Mouse (Mus musculus): ENCODE measurements around the gene Cdyl2. TPM values are rescaled to one million over a fixed set of nuclear protein-coding genes. Genes with fewer than 3 reads are reported as not detected.

Gene Cdyl2
- total RNA-seq, 1 experiment, result 37.3 TPM

DNA sequence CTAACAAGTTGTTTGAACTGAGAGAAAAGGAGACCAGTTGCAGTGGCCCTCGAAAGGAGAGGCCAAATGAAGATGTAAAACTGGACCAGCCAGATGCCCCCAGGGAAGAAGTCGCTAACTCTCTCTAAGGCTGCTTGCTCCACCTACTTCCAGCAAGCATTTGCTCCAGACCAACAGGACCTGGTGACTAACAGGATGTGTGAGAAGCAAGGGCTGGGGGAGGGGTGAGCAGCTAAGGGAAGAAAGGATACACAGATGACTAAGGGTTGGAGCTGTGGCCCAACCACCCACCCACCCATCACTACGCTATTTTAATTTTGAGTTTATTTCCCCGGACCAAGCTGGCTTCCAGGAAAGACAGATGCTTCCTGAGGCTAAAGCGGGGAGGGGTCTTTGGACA lies 2.5 kb upstream of the Cdyl2 start:
- in situ Hi-C loops (cut with MboI; ENCODE audit: low sequenced_read_pairs in 2 of 2, unreplicated experiment in 2 of 2), result no loop called here
- Histone ChIP-seq H3K4me1 (ENCODE audit: control insufficient read depth in 2 of 2, insufficient read depth in 2 of 2, low read length in 2 of 2, poor library complexity in 1 of 2) (peaks cover 0 to 15% of the 10 kb centered on the region in 2 experiments; a peak in 2 of 4 replicates), H3K9me3 (ENCODE audit: control insufficient read depth, insufficient read depth, low read depth, low read length) (no peaks in the 10 kb centered on the region), H3K9ac (ENCODE audit: insufficient read depth, low read depth, low read length, poor library complexity, severe bottlenecking) (no peak overlapping the region), H3K27ac (ENCODE audit: insufficient read depth, low read depth, low read length, poor library complexity, severe bottlenecking) (no peak overlapping the region), H3K36me3 (ENCODE audit: control insufficient read depth, insufficient read depth, low read length, poor library complexity, severe bottlenecking) (no peaks in the 10 kb centered on the region), H3K4me3 (ENCODE audit: insufficient read depth in 1 of 2, low read depth in 1 of 2, low read length in 2 of 2, poor library complexity in 1 of 2, severe bottlenecking in 1 of 2) (no peak overlapping the region)
- TF ChIP-seq CHD2 (IDR thresholded peaks at IDR 0.05; ENCODE audit: low read depth, low read length) (no peak), MAFK (IDR thresholded peaks at IDR 0.05; ENCODE audit: insufficient read depth, low read depth, low read length) (no peak), ZNF384 (IDR thresholded peaks at IDR 0.05; ENCODE audit: low read depth, low read length) (no peak), ZC3H11A (IDR thresholded peaks at IDR 0.05; ENCODE audit: borderline replicate concordance, low read depth, low read length) (no peak), HCFC1 (IDR thresholded peaks at IDR 0.05; ENCODE audit: borderline replicate concordance, insufficient read depth, low read length) (no peak)
- DNase-seq (ENCODE audit: low read depth, low spot score), result peak; percentile 40

DNA sequence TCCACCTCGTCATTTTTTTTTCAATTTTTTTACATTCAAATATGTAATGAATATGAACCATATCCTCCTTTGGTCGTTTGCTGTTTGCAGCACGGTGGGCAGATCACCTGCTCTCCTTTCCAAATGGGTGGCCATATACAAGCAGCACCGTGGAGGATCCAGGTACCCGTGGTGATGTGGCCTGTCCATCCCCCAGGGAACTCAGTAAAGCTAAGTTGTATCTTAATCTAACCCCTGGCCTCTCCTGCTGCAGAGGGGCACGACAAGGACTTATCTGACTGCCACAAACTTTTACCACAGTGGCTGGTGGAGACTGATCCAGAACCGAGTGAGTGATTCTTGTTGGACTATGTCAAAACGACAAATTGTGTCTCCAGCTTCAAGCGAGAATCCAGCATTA lies 1.4 kb upstream of the Cdyl2 start:
- H3K36me3 ChIP-seq (ENCODE audit: control insufficient read depth, insufficient read depth, low read length, poor library complexity, severe bottlenecking), result no peaks in the 10 kb centered on the region
- in situ Hi-C loops (cut with MboI; ENCODE audit: low sequenced_read_pairs in 2 of 2, unreplicated experiment in 2 of 2), result no loop called here

DNA sequence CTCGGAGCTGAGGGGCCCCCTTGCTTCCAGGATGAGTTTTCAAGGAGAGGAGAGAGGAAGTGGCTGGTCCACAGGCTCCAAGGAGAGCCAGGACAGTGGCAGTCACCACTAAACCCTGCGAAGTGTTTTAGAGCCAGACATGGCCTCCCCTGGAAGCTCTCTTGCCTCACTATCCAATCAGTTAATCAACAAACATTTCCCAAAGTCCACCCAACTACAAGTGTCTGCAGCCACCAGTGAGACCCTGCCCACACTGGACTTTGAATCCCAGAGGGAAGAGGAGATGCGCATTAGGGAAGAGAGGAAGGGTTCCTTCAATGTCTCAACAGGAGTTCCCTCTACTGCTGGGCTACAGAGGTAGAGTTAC lies 840 bp upstream of the Cdyl2 start:
- Histone ChIP-seq H3K36me3 (ENCODE audit: control insufficient read depth, insufficient read depth, low read length, poor library complexity, severe bottlenecking) (no peaks in the 10 kb centered on the region), H3K4me1 (ENCODE audit: control insufficient read depth in 2 of 2, insufficient read depth in 2 of 2, low read length in 2 of 2, poor library complexity in 1 of 2) (peaks cover 0 to 15% of the 10 kb centered on the region in 2 experiments; a peak in 2 of 4 replicates), H3K9ac (ENCODE audit: insufficient read depth, low read depth, low read length, poor library complexity, severe bottlenecking) (peak overlapping the region; percentile 89), H3K9me3 (ENCODE audit: control insufficient read depth, insufficient read depth, low read depth, low read length) (no peaks in the 10 kb centered on the region), H3K4me3 (ENCODE audit: insufficient read depth in 1 of 2, low read depth in 1 of 2, low read length in 2 of 2, poor library complexity in 1 of 2, severe bottlenecking in 1 of 2) (peak overlapping the region; percentile 73 to 96), H3K27ac (ENCODE audit: insufficient read depth, low read depth, low read length, poor library complexity, severe bottlenecking) (no peak overlapping the region)
- no peak for DNase-seq (ENCODE audit: low read depth, low spot score)
- TF ChIP-seq HCFC1 (IDR thresholded peaks at IDR 0.05; ENCODE audit: borderline replicate concordance, insufficient read depth, low read length), result no peak
- in situ Hi-C loops (cut with MboI; ENCODE audit: low sequenced_read_pairs in 2 of 2, unreplicated experiment in 2 of 2), result no loop called here

More for the DNA sequence above, 1.4 kb upstream of the Cdyl2 start:
- no peak for DNase-seq (ENCODE audit: low read depth, low spot score)
- TF ChIP-seq MAFK (IDR thresholded peaks at IDR 0.05; ENCODE audit: insufficient read depth, low read depth, low read length), result no peak
- no peak for TF ChIP-seq ZC3H11A (IDR thresholded peaks at IDR 0.05; ENCODE audit: borderline replicate concordance, low read depth, low read length)
- TF ChIP-seq CHD2 (IDR thresholded peaks at IDR 0.05; ENCODE audit: low read depth, low read length), result no peak
- no peak for TF ChIP-seq HCFC1 (IDR thresholded peaks at IDR 0.05; ENCODE audit: borderline replicate concordance, insufficient read depth, low read length)
- no peak for TF ChIP-seq ZNF384 (IDR thresholded peaks at IDR 0.05; ENCODE audit: low read depth, low read length)
- peaks cover 0 to 15% of the 10 kb centered on the region in 2 experiments; a peak in 2 of 4 replicates for H3K4me1 ChIP-seq (ENCODE audit: control insufficient read depth in 2 of 2, insufficient read depth in 2 of 2, low read length in 2 of 2, poor library complexity in 1 of 2)
- H3K27ac ChIP-seq (ENCODE audit: insufficient read depth, low read depth, low read length, poor library complexity, severe bottlenecking), result no peak overlapping the region
- H3K9me3 ChIP-seq (ENCODE audit: control insufficient read depth, insufficient read depth, low read depth, low read length), result no peaks in the 10 kb centered on the region
- H3K9ac ChIP-seq (ENCODE audit: insufficient read depth, low read depth, low read length, poor library complexity, severe bottlenecking), result no peak overlapping the region
- H3K4me3 ChIP-seq (ENCODE audit: insufficient read depth in 1 of 2, low read depth in 1 of 2, low read length in 2 of 2, poor library complexity in 1 of 2, severe bottlenecking in 1 of 2), result no peak overlapping the region

DNA sequence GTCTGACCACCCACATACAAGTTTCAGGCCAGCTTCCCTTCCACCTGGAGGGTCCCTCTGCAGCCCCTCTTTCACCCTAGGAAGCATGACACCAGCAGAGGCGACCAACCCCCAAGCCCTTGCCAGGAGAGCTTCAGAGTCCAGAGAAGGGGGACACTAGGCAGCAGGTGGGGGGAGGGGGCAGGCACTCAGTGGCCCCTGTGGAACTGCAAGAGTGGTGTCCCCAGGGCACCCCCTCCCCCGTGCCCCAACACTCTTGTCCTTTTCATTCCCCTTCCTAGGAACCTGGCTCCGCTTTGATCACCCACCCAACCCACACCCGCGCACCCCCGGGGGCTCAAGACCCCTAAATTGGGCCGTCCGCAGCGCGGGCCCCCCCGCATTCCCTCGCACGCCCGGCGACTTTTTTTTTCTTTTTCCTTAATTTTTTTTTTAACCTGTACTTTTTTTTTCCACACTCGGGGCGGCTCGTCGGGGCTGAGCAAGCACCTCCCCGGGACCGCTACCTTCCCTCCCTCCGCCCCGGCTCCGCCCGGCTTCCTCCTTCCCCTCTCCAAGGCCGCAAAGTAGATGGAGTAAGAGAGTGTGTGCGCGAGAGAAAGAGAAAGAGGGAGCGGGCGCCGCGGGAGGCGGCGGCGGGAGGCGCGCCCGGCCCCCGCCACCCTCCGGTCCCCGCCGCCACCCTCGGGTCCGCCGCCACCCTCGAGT lies 661 bp downstream of the Cdyl2 start:
- Histone ChIP-seq H3K9ac (ENCODE audit: insufficient read depth, low read depth, low read length, poor library complexity, severe bottlenecking) (peak overlapping the region; percentile 89), H3K36me3 (ENCODE audit: control insufficient read depth, insufficient read depth, low read length, poor library complexity, severe bottlenecking) (no peaks in the 10 kb centered on the region), H3K27ac (ENCODE audit: insufficient read depth, low read depth, low read length, poor library complexity, severe bottlenecking) (no peak overlapping the region), H3K9me3 (ENCODE audit: control insufficient read depth, insufficient read depth, low read depth, low read length) (no peaks in the 10 kb centered on the region), H3K4me1 (ENCODE audit: control insufficient read depth in 2 of 2, insufficient read depth in 2 of 2, low read length in 2 of 2, poor library complexity in 1 of 2) (peaks cover 0 to 15% of the 10 kb centered on the region in 2 experiments; a peak in 2 of 4 replicates), H3K4me3 (ENCODE audit: insufficient read depth in 1 of 2, low read depth in 1 of 2, low read length in 2 of 2, poor library complexity in 1 of 2, severe bottlenecking in 1 of 2) (peak overlapping the region; percentile 73 to 96)
- peak; percentile 27; the same call in 1 of the 2 replicates for TF ChIP-seq ZNF384 (IDR thresholded peaks at IDR 0.05; ENCODE audit: low read depth, low read length)
- no peak for TF ChIP-seq CHD2 (IDR thresholded peaks at IDR 0.05; ENCODE audit: low read depth, low read length)
- DNase-seq (ENCODE audit: low read depth, low spot score), result peak; percentile 17
- in situ Hi-C loops (cut with MboI; ENCODE audit: low sequenced_read_pairs in 2 of 2, unreplicated experiment in 2 of 2), result no loop called here

DNA sequence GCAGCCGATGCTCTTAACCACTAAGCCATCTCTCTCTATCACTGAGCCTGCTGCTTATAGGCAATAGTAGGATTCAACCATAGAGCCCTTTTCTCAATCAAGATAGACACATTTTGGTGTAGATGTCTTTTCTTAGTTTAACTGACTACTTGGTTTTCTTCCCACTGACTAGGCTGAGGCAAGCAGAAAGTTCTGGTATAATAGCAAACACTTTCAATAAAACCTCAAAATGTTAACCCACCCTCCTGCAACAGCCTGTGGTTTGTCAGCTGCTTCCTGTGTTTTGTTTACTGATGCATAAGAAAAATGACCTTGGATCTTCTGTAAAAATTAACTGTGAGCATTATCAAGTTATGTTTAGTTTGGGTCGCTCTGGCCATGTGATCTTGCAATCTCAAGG lies 11.3 kb downstream of the Cdyl2 start:
- H3K36me3 ChIP-seq (ENCODE audit: control insufficient read depth, insufficient read depth, low read length, poor library complexity, severe bottlenecking), result no peaks in the 10 kb centered on the region
- in situ Hi-C loops (cut with MboI; ENCODE audit: low sequenced_read_pairs in 2 of 2, unreplicated experiment in 2 of 2), result no loop called here
- H3K4me3 ChIP-seq (ENCODE audit: insufficient read depth in 1 of 2, low read depth in 1 of 2, low read length in 2 of 2, poor library complexity in 1 of 2, severe bottlenecking in 1 of 2), result no peak overlapping the region
- H3K9ac ChIP-seq (ENCODE audit: insufficient read depth, low read depth, low read length, poor library complexity, severe bottlenecking), result no peak overlapping the region
- H3K4me1 ChIP-seq (ENCODE audit: control insufficient read depth in 2 of 2, insufficient read depth in 2 of 2, low read length in 2 of 2, poor library complexity in 1 of 2), result no peaks in the 10 kb centered on the region
- DNase-seq (ENCODE audit: low read depth, low spot score), result no peak
- peaks cover 2% of the 10 kb centered on the region; the same call in 1 of the 2 replicates for H3K9me3 ChIP-seq (ENCODE audit: control insufficient read depth, insufficient read depth, low read depth, low read length)
- no peak overlapping the region for H3K27ac ChIP-seq (ENCODE audit: insufficient read depth, low read depth, low read length, poor library complexity, severe bottlenecking)
- TF ChIP-seq ZC3H11A (IDR thresholded peaks at IDR 0.05; ENCODE audit: borderline replicate concordance, low read depth, low read length) (no peak), CHD2 (IDR thresholded peaks at IDR 0.05; ENCODE audit: low read depth, low read length) (no peak), ZNF384 (IDR thresholded peaks at IDR 0.05; ENCODE audit: low read depth, low read length) (no peak), HCFC1 (IDR thresholded peaks at IDR 0.05; ENCODE audit: borderline replicate concordance, insufficient read depth, low read length) (no peak)
